Mouse (Mus musculus) E14TG2a.4 (cell line): ENCODE data around the gene Emsy.

Experiments used
- CTCF ChIP-seq: conservative IDR thresholded peaks from 2 replicates; pipeline ENCODE4 v1.5.1; 2014; ENCODE audit warnings: low read length
- POU5F1 ChIP-seq: IDR thresholded peaks from 2 replicates; pipeline ENCODE4 v1.6.1; 2014; ENCODE audit warnings: low read length, borderline replicate concordance

DNA sequence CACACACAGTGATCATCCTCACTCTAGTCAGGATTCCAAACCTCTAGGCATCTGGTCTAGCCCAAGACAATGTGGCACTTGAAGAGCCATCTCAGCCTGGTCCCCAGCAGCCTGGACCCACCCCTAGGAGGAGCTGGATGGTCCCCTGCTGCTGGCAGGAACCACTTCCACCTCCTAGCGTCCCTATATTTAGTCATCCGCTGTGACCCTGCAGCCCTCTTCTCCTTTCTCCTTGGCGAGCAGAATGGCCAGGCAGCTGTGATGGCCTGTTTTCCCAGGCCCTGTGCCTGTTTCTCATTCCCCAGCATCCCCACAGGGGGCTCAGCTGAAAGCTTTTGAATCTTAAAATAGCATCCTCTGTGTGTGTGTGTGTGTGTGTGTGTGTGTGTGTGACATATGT, 107.7 kb downstream of the Emsy start:
- TF ChIP-seq CTCF (no peak), POU5F1 (no peak)
